Mouse (Mus musculus): ENCODE measurements around the gene Hk2. TPM values are rescaled to one million over a fixed set of nuclear protein-coding genes. Genes with fewer than 3 reads are reported as not detected.

Hk2 gene
- total RNA-seq, 1 experiment from 2014 or later = 87.9 TPM

GRCm38 (mm10) chr6:82770286-82770685 is 4.0 kb downstream of the Hk2 start:
- no peak for DNase-seq

GRCm38 (mm10) chr6:82769704-82770103 is 4.5 kb downstream of the Hk2 start:
- no peak for DNase-seq

- DNase-seq = no peak
Observed at GRCm38 (mm10) chr6:82767734-82768586, 6.3 kb downstream of the Hk2 start.

GRCm38 (mm10) chr6:82766636-82767035 is 7.6 kb downstream of the Hk2 start:
- DNase-seq = no peak

- DNase-seq = no peak
Observed at GRCm38 (mm10) chr6:82765261-82765660, 9.0 kb downstream of the Hk2 start.

GRCm38 (mm10) chr6:82763871-82764503 is 10.3 kb downstream of the Hk2 start:
- DNase-seq = no peak

- DNase-seq = no peak
Observed at GRCm38 (mm10) chr6:82762728-82763127, 11.5 kb downstream of the Hk2 start.

- DNase-seq = no peak
Observed at GRCm38 (mm10) chr6:82760749-82761357, 13.4 kb downstream of the Hk2 start.

GRCm38 (mm10) chr6:82759241-82759640 is 15.0 kb downstream of the Hk2 start:
- DNase-seq = no peak

- no peak for DNase-seq
Observed at GRCm38 (mm10) chr6:82756799-82757210, 17.4 kb downstream of the Hk2 start.

GRCm38 (mm10) chr6:82756216-82756615 is 18.0 kb downstream of the Hk2 start:
- DNase-seq = no peak

GRCm38 (mm10) chr6:82755338-82755737 is 18.9 kb downstream of the Hk2 start:
- DNase-seq = no peak

GRCm38 (mm10) chr6:82754769-82755168 is 19.5 kb downstream of the Hk2 start:
- no peak for DNase-seq

- DNase-seq = no peak
Observed at GRCm38 (mm10) chr6:82753638-82754361, 20.5 kb downstream of the Hk2 start.

- DNase-seq = no peak
Observed at GRCm38 (mm10) chr6:82753061-82753460, 21.2 kb downstream of the Hk2 start.

- DNase-seq = no peak
Observed at GRCm38 (mm10) chr6:82751791-82752190, 22.5 kb downstream of the Hk2 start.

- peak; percentile 82 for DNase-seq
Observed at GRCm38 (mm10) chr6:82751031-82751430, 23.2 kb downstream of the Hk2 start.

GRCm38 (mm10) chr6:82750063-82750462 is 24.2 kb downstream of the Hk2 start:
- no peak for DNase-seq

GRCm38 (mm10) chr6:82748106-82748672 is 26.1 kb downstream of the Hk2 start:
- peak; percentile 48 for DNase-seq

GRCm38 (mm10) chr6:82747085-82747484 is 27.2 kb downstream of the Hk2 start:
- DNase-seq = no peak

GRCm38 (mm10) chr6:82744553-82744952 is 29.7 kb downstream of the Hk2 start:
- no peak for DNase-seq

GRCm38 (mm10) chr6:82741518-82741880 is 32.8 kb downstream of the Hk2 start:
- DNase-seq = no peak

Measured in adrenal gland, postnatal 25 days (tissue).